Mouse (Mus musculus) small intestine, adult 2 months (tissue): ENCODE data around the gene Atp2b4.

Source experiments
- CTCF ChIP-seq: fragments of 200-500 bp; IDR thresholded peaks from 2 replicates; pipeline ENCODE4 v1.5.1; 2012; ENCODE audit warnings: low read depth, mild to moderate bottlenecking, control low read depth, inconsistent platforms, low read length, moderate library complexity, mixed read lengths; ENCODE audit not compliant: insufficient replicate concordance, insufficient read length; ENCODE audit errors: extremely low read depth
- POLR2A ChIP-seq: fragments of 200-500 bp; IDR thresholded peaks from 2 replicates; pipeline ENCODE4 v1.6.1; 2012; ENCODE audit warnings: low read depth, mild to moderate bottlenecking, control low read depth, inconsistent platforms, low read length, moderate library complexity

GRCm38 (mm10) chr1:133742517-133742916 lies 58.3 kb downstream of the Atp2b4 start:
- TF ChIP-seq CTCF: no peak
- no peak for TF ChIP-seq POLR2A
